Comparison of ENCODE assay signal across 18 mouse cellular contexts in the genomic region with DNA sequence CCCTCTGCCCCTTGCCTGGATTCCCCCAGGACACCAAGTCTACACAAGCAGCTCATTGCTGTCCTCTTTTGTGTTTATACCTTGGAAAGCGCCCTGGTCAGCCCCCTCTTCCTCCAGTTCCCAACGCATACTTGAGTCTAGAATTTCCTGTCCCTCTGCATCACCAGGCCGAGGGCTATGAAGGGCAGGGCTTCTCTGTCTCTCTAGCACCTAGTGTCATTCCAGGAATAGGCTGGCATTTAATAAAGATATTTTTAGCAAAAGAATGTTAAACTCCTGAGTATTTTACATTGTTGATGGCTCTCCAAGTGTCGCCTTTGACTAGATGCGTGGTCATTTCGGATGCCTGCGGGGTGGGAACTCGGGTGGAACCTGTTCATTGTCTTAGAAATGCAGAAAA. TPM values are rescaled to one million over a fixed set of nuclear protein-coding genes. Genes with fewer than 3 reads are reported as not detected.
DNase-seq lines count a peak whose midpoint lies in the region; ATAC-seq and TF ChIP-seq lines count a peak whose summit lies in the region.
"Had no signal": no experiment of that assay in that cellular context is flagged by ENCODE, and none has a peak within 500 bp of the region (broad histone marks: within the 10 kb centered on the region; RNA-seq: fewer than 3 reads in every experiment).

No protein-coding gene starts in this region.

- H3K4me3 ChIP-seq in heart, adult 2 months = no peak overlapping the region
- H3K4me3 ChIP-seq in embryonic facial prominence, embryonic 15.5 days (replicated peaks) = no peak overlapping the region
- no peak overlapping the region for H3K4me3 ChIP-seq in heart, embryonic 13.5 days
- no peak overlapping the region for H3K4me3 ChIP-seq in lung, postnatal 0 days (ENCODE audit: low read depth, low read length)
- H3K4me3 ChIP-seq: forebrain, embryonic 12.5 days; neural tube, embryonic 12.5 days; stomach, embryonic 15.5 days had no signal

- intact Hi-C loops in heart, adult 2 months (cut with DNase I) = loop anchor here (1.0 to 10.0 kb wide), 2 partner anchors 26 to 208 kb away; no protein-coding TSS in a partner anchor
- intact Hi-C loops in heart, postnatal 36 days (cut with DNase I) = loop anchor here (10.0 kb wide), 1 partner anchor 218 kb away; no protein-coding TSS in a partner anchor

- H3K4me2 ChIP-seq in embryonic facial prominence, embryonic 15.5 days (replicated peaks) = 0 out of 2 replicates have a peak overlapping the region, but pooled peaks have one; percentile 10
- peak overlapping the region; percentile 38 for H3K4me2 ChIP-seq in heart, embryonic 13.5 days
- no peak overlapping the region for H3K4me2 ChIP-seq in lung, postnatal 0 days (replicated peaks; ENCODE audit: low read depth, low read length)
- H3K4me2 ChIP-seq: forebrain, embryonic 12.5 days; neural tube, embryonic 12.5 days; stomach, embryonic 15.5 days had no signal

- 0 out of 2 replicates have a peak, but pooled peaks have one; percentile 9 for TF ChIP-seq EP300 in heart, adult 2 months (IDR thresholded peaks at IDR 0.05; ENCODE audit: insufficient read depth, low read depth, low read length)
- TF ChIP-seq EP300 in lung, postnatal 0 days (IDR thresholded peaks at IDR 0.05) = peak; percentile 74

- peak in 1 of 2 experiments; percentile 60 for DNase-seq in heart, adult 2 months
- no peak for DNase-seq in heart, postnatal 36 days
- DNase-seq in lung, postnatal 0 days (ENCODE audit: low spot score) = no peak
- DNase-seq in right cerebral cortex, adult 2 months (ENCODE audit: low spot score in 2 of 2) = no peak
- DNase-seq in cerebellum, adult 18-20 months = no peak
- DNase-seq: adrenal gland, postnatal 25 days; B cell, adult 2 months; cerebellum, adult 2 months; gastrocnemius, postnatal 25 days; kidney, adult 9 months; kidney, postnatal 36 days; right cerebral cortex, postnatal 14 days; thymus, postnatal 14 days had no signal

- no peak for TF ChIP-seq CTCF in heart, adult 2 months (IDR thresholded peaks at IDR 0.05)
- TF ChIP-seq CTCF in lung, postnatal 0 days (IDR thresholded peaks at IDR 0.05) = no peak

- peaks cover 1% of the 10 kb centered on the region; the same call in 1 of the 2 replicates for H3K27me3 ChIP-seq in heart, adult 2 months (ENCODE audit: control insufficient read depth, insufficient read depth, low read length)
- H3K27me3 ChIP-seq in embryonic facial prominence, embryonic 15.5 days = no peaks in the 10 kb centered on the region; the same call in 1 of the 2 replicates
- peaks cover 40% of the 10 kb centered on the region for H3K27me3 ChIP-seq in heart, embryonic 13.5 days (replicated peaks)
- 0 out of 2 replicates have a peak, but pooled peaks cover 6% of the 10 kb centered on the region for H3K27me3 ChIP-seq in lung, postnatal 0 days (replicated peaks; ENCODE audit: insufficient read depth, low read length)
- H3K27me3 ChIP-seq: stomach, embryonic 15.5 days had no signal

- peaks cover 2% of the 10 kb centered on the region; the same call in 1 of the 2 replicates for H3K4me1 ChIP-seq in heart, adult 2 months (ENCODE audit: control insufficient read depth, insufficient read depth, low read length)
- H3K4me1 ChIP-seq in embryonic facial prominence, embryonic 15.5 days = peaks cover 48% of the 10 kb centered on the region
- H3K4me1 ChIP-seq in heart, embryonic 13.5 days = peaks cover 63% of the 10 kb centered on the region
- peaks cover 8% of the 10 kb centered on the region; the same call in 1 of the 2 replicates for H3K4me1 ChIP-seq in lung, postnatal 0 days (ENCODE audit: insufficient read depth, low read depth, low read length)

- no peaks in the 10 kb centered on the region for H3K9me3 ChIP-seq in embryonic facial prominence, embryonic 15.5 days (replicated peaks)
- no peaks in the 10 kb centered on the region for H3K9me3 ChIP-seq in heart, embryonic 13.5 days
- no peaks in the 10 kb centered on the region for H3K9me3 ChIP-seq in lung, postnatal 0 days (ENCODE audit: low read length)
- H3K9me3 ChIP-seq: forebrain, embryonic 12.5 days; neural tube, embryonic 12.5 days; stomach, embryonic 15.5 days had no signal

- H3K9ac ChIP-seq in heart, adult 2 months (ENCODE audit: low read depth, low read length) = peak overlapping the region; percentile 16; the same call in 1 of the 2 replicates
- H3K9ac ChIP-seq in embryonic facial prominence, embryonic 15.5 days = no peak overlapping the region
- no peak overlapping the region for H3K9ac ChIP-seq in heart, embryonic 13.5 days
- no peak overlapping the region for H3K9ac ChIP-seq in lung, postnatal 0 days (replicated peaks; ENCODE audit: low read depth)
- H3K9ac ChIP-seq: forebrain, embryonic 12.5 days; neural tube, embryonic 12.5 days; stomach, embryonic 15.5 days had no signal

- peak overlapping the region; percentile 81 for H3K27ac ChIP-seq in heart, adult 2 months
- no peak overlapping the region for H3K27ac ChIP-seq in embryonic facial prominence, embryonic 15.5 days (replicated peaks)
- peak overlapping the region; percentile 76 for H3K27ac ChIP-seq in heart, embryonic 13.5 days (replicated peaks)
- peak overlapping the region; percentile 57; the same call in 1 of the 2 replicates for H3K27ac ChIP-seq in lung, postnatal 0 days (ENCODE audit: low read length)
- H3K27ac ChIP-seq: forebrain, embryonic 12.5 days; neural tube, embryonic 12.5 days; stomach, embryonic 15.5 days had no signal

- H3K36me3 ChIP-seq in heart, adult 2 months (ENCODE audit: control insufficient read depth, insufficient read depth, low read length) = peaks cover 2% of the 10 kb centered on the region; the same call in 1 of the 2 replicates
- H3K36me3 ChIP-seq in embryonic facial prominence, embryonic 15.5 days = no peaks in the 10 kb centered on the region
- no peaks in the 10 kb centered on the region for H3K36me3 ChIP-seq in heart, embryonic 13.5 days
- H3K36me3 ChIP-seq in lung, postnatal 0 days (ENCODE audit: insufficient read depth, low read length) = no peaks in the 10 kb centered on the region
- H3K36me3 ChIP-seq: forebrain, embryonic 12.5 days; neural tube, embryonic 12.5 days; stomach, embryonic 15.5 days had no signal

- no peak for ATAC-seq in embryonic facial prominence, embryonic 15.5 days (ENCODE audit: insufficient number of reproducible peaks, low FRiP score, low TSS enrichment, low read depth)
- no peak; the same call in 1 of the 2 replicates for ATAC-seq in heart, embryonic 13.5 days (ENCODE audit: extremely low read depth, insufficient number of reproducible peaks, low FRiP score, low TSS enrichment)
- no peak for ATAC-seq in lung, postnatal 0 days

- H3K79me2 ChIP-seq in heart, adult 2 months (replicated peaks; ENCODE audit: control insufficient read depth, insufficient read depth, low read length) = peaks cover 2% of the 10 kb centered on the region

- 50% methylated on average over 8 of the region's 8 CpGs for WGBS in heart, adult 2 months
- 67% methylated on average over 8 of the region's 8 CpGs for WGBS in embryonic facial prominence, embryonic 15.5 days
- WGBS in heart, embryonic 13.5 days = 45% methylated on average over 8 of the region's 8 CpGs
- WGBS in lung, postnatal 0 days = 57% methylated on average over 8 of the region's 8 CpGs

- no peak for TF ChIP-seq POLR2A in heart, adult 2 months (IDR thresholded peaks at IDR 0.05; ENCODE audit: insufficient read depth, low read depth, low read length)

RNA-seq across cellular contexts. Expression of a gene that starts 3.0 kb away (rescaled TPM):
- total RNA-seq in heart, adult 2 months (2021) = 100 to 1,000 TPM; 175 to 193 TPM
- polyA plus RNA-seq in heart, adult 2 months (2012; rRNA removed) = 149 and 207 TPM in 2 replicates
- 100 to 1,000 TPM; 174 to 183 TPM for total RNA-seq in heart, postnatal 36 days (2021)
- 51.0 and 55.6 TPM in 2 replicates for polyA plus RNA-seq in embryonic facial prominence, embryonic 15.5 days (2015; fragmentation: Nextera tagmentation; extraction: Ambion mirVana)
- 49.8 and 50.1 TPM in 2 replicates for polyA plus RNA-seq in heart, embryonic 13.5 days (2015; fragmentation: Nextera tagmentation; extraction: Ambion mirVana)
- polyA plus RNA-seq in lung, postnatal 0 days (2015; fragmentation: Nextera tagmentation; extraction: Ambion mirVana) = 116 and 147 TPM in 2 replicates
